In the genomic region with DNA sequence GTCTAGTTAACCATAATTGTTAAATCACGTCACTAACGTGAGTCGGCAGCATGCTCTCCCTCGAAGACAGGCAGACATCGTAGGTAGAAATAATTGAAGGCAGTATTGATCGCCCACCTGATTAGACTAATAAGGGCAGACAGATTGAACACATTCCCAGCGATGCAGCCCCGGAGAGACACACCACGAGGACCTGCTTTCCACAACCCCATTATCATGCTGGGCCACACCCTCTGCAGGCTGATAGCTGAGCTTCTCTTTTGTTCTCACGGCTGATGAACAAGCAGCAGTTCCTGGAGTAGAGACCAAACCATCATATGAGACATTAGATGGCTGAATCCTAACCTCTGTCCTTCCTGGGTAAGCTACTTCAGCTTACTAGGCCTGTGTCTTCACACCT, we compare ENCODE assay signal across 28 mouse cellular contexts. TPM values are rescaled to one million over a fixed set of nuclear protein-coding genes. Genes with fewer than 3 reads are reported as not detected.
A peak's percentile ranks its signal among the peaks of the same experiment; 100 is the strongest.
DNase-seq lines count a peak whose midpoint lies in the region; ATAC-seq lines count a peak whose summit lies in the region.
"Had no signal": no experiment of that assay in that cellular context is flagged by ENCODE, and none has a peak within 500 bp of the region (broad histone marks: within the 10 kb centered on the region; RNA-seq: fewer than 3 reads in every experiment).

No protein-coding gene starts in this region.

- WGBS in forebrain, embryonic 12.5 days: 82% methylated on average over 10 of the region's 10 CpGs
- 84% methylated on average over 10 of the region's 10 CpGs for WGBS in forebrain, embryonic 10.5 days
- WGBS in limb, embryonic 11.5 days: 86% methylated on average over 10 of the region's 10 CpGs
- WGBS in limb, embryonic 10.5 days: 91% methylated on average over 10 of the region's 10 CpGs

- no peak overlapping the region for H3K4me3 ChIP-seq in forebrain, embryonic 12.5 days (replicated peaks)
- H3K4me3 ChIP-seq in forebrain, embryonic 10.5 days: no peak overlapping the region
- no peak overlapping the region for H3K4me3 ChIP-seq in limb, embryonic 11.5 days (ENCODE audit: low read depth, low read length)
- no peak overlapping the region for H3K4me3 ChIP-seq in limb, embryonic 10.5 days
- H3K4me3 ChIP-seq: embryonic facial prominence, embryonic 12.5 days; hindbrain, embryonic 15.5 days; intestine, embryonic 15.5 days; layer of hippocampus, adult 2 months; left cerebral cortex, adult 2 months; liver, embryonic 12.5 days; neural tube, embryonic 12.5 days; stomach, embryonic 15.5 days had no signal

- peak; percentile 46; the same call in 1 of the 2 replicates for ATAC-seq in forebrain, embryonic 12.5 days (ENCODE audit: low FRiP score)
- no peak for ATAC-seq in limb, embryonic 11.5 days (ENCODE audit: insufficient number of reproducible peaks, low FRiP score, low TSS enrichment, low read depth)
- ATAC-seq: forebrain, embryonic 16.5 days; intestine, embryonic 15.5 days; liver, embryonic 12.5 days; liver, postnatal 0 days had no signal

- H3K27me3 ChIP-seq in forebrain, embryonic 12.5 days: no peaks in the 10 kb centered on the region
- no peaks in the 10 kb centered on the region for H3K27me3 ChIP-seq in forebrain, embryonic 10.5 days (ENCODE audit: poor library complexity, severe bottlenecking)
- H3K27me3 ChIP-seq in limb, embryonic 11.5 days (ENCODE audit: control insufficient read depth, insufficient read depth, low read length): no peaks in the 10 kb centered on the region
- no peaks in the 10 kb centered on the region for H3K27me3 ChIP-seq in limb, embryonic 10.5 days (ENCODE audit: low read depth, poor library complexity, severe bottlenecking)
- H3K27me3 ChIP-seq: CH12.LX; embryonic facial prominence, embryonic 12.5 days; hindbrain, embryonic 15.5 days; intestine, embryonic 15.5 days; liver, embryonic 12.5 days; neural tube, embryonic 12.5 days; stomach, embryonic 15.5 days had no signal

- H3K4me2 ChIP-seq in forebrain, embryonic 12.5 days: no peak overlapping the region
- no peak overlapping the region for H3K4me2 ChIP-seq in limb, embryonic 11.5 days (ENCODE audit: low read depth, severe bottlenecking)
- H3K4me2 ChIP-seq: embryonic facial prominence, embryonic 12.5 days; hindbrain, embryonic 15.5 days; intestine, embryonic 15.5 days; liver, embryonic 12.5 days; neural tube, embryonic 12.5 days; stomach, embryonic 15.5 days had no signal

- H3K4me1 ChIP-seq in forebrain, embryonic 12.5 days: no peaks in the 10 kb centered on the region
- no peaks in the 10 kb centered on the region for H3K4me1 ChIP-seq in forebrain, embryonic 10.5 days
- H3K4me1 ChIP-seq in limb, embryonic 11.5 days (ENCODE audit: control insufficient read depth, insufficient read depth, low read length): no peaks in the 10 kb centered on the region
- H3K4me1 ChIP-seq in limb, embryonic 10.5 days: no peaks in the 10 kb centered on the region
- H3K4me1 ChIP-seq: embryonic facial prominence, embryonic 12.5 days; hindbrain, embryonic 15.5 days; intestine, embryonic 15.5 days; liver, embryonic 12.5 days; neural tube, embryonic 12.5 days; stomach, embryonic 15.5 days had no signal

- no peaks in the 10 kb centered on the region for H3K36me3 ChIP-seq in forebrain, embryonic 12.5 days (replicated peaks)
- H3K36me3 ChIP-seq in forebrain, embryonic 10.5 days (replicated peaks): no peaks in the 10 kb centered on the region
- H3K36me3 ChIP-seq in limb, embryonic 11.5 days (ENCODE audit: control insufficient read depth, insufficient read depth, low read length): no peaks in the 10 kb centered on the region
- no peaks in the 10 kb centered on the region for H3K36me3 ChIP-seq in limb, embryonic 10.5 days
- H3K36me3 ChIP-seq: embryonic facial prominence, embryonic 12.5 days; G1E; hindbrain, embryonic 15.5 days; intestine, embryonic 15.5 days; liver, embryonic 12.5 days; neural tube, embryonic 12.5 days; stomach, embryonic 15.5 days had no signal

- peaks cover 9% of the 10 kb centered on the region; the same call in 1 of the 2 replicates for H3K9me3 ChIP-seq in forebrain, embryonic 12.5 days
- peaks cover 6% of the 10 kb centered on the region for H3K9me3 ChIP-seq in forebrain, embryonic 10.5 days
- no peaks in the 10 kb centered on the region for H3K9me3 ChIP-seq in limb, embryonic 11.5 days (ENCODE audit: control insufficient read depth, low read length)
- no peaks in the 10 kb centered on the region for H3K9me3 ChIP-seq in limb, embryonic 10.5 days (replicated peaks)
- H3K9me3 ChIP-seq: embryonic facial prominence, embryonic 12.5 days; intestine, embryonic 15.5 days; stomach, embryonic 15.5 days had no signal

- H3K9ac ChIP-seq in forebrain, embryonic 12.5 days: no peak overlapping the region
- no peak overlapping the region for H3K9ac ChIP-seq in limb, embryonic 11.5 days (ENCODE audit: low read length)
- H3K9ac ChIP-seq: embryonic facial prominence, embryonic 12.5 days; hindbrain, embryonic 15.5 days; intestine, embryonic 15.5 days; liver, embryonic 12.5 days; liver, postnatal 0 days; neural tube, embryonic 12.5 days; stomach, embryonic 15.5 days had no signal

- DNase-seq in forebrain, embryonic 10.5 days (ENCODE audit: extremely low spot score, low spot score): no peak
- DNase-seq in limb, embryonic 11.5 days (ENCODE audit: low spot score): peak; percentile 16
- no peak for DNase-seq in limb, embryonic 10.5 days (ENCODE audit: low spot score)
- DNase-seq in ES-CJ7 (ENCODE audit: low read depth, low spot score): peak; percentile 42
- DNase-seq in retina, embryonic 14.5 days (ENCODE audit: low spot score): peak; percentile 22
- no peak for DNase-seq in lung, postnatal 4 days
- DNase-seq: adrenal gland, postnatal 25 days; cerebellum, adult 11-12 months; cerebellum, adult 9-11 months; embryo, embryonic 11 days; heart, postnatal 36 days; kidney, adult 2 months; kidney, postnatal 36 days; liver, postnatal 0 days; lung, postnatal 36 days; right cerebral cortex, postnatal 14 days had no signal

- H3K27ac ChIP-seq in forebrain, embryonic 12.5 days: no peak overlapping the region
- no peak overlapping the region for H3K27ac ChIP-seq in forebrain, embryonic 10.5 days
- no peak overlapping the region for H3K27ac ChIP-seq in limb, embryonic 11.5 days (replicated peaks; ENCODE audit: low read depth, low read length)
- no peak overlapping the region for H3K27ac ChIP-seq in limb, embryonic 10.5 days
- H3K27ac ChIP-seq: embryonic facial prominence, embryonic 12.5 days; hindbrain, embryonic 15.5 days; intestine, embryonic 15.5 days; layer of hippocampus, adult 2 months; left cerebral cortex, adult 2 months; liver, embryonic 12.5 days; neural tube, embryonic 12.5 days; stomach, embryonic 15.5 days had no signal

RNA-seq across cellular contexts. Expression of gene Fam189a1, which starts 46.3 kb away (rescaled TPM):
- polyA plus RNA-seq in forebrain, embryonic 12.5 days (2016; fragmentation: Nextera tagmentation; extraction: Ambion mirVana): 2.8 and 5.4 TPM in 2 replicates
- 0.57 and 1.0 TPM in 2 replicates for polyA plus RNA-seq in forebrain, embryonic 10.5 days (2016; fragmentation: Nextera tagmentation; extraction: Ambion mirVana)
- 0.35 and 0.78 TPM in 2 replicates for polyA plus RNA-seq in limb, embryonic 11.5 days (2014; fragmentation: Nextera tagmentation; extraction: Ambion mirVana)
- 0.18 and 0.23 TPM in 2 replicates for polyA plus RNA-seq in limb, embryonic 10.5 days (2016; fragmentation: Nextera tagmentation; extraction: Ambion mirVana)
- polyA plus RNA-seq: G1E; liver, embryonic 12.5 days had no signal

Comparison
In these comparisons a context has a peak if more than half of its experiments do, and no peak if none do; other contexts are left out.
1. DNase-seq: peak in limb, embryonic 11.5 days (single experiment), ES-CJ7 (single experiment) and retina, embryonic 14.5 days (single experiment); none in forebrain, embryonic 10.5 days (single experiment), limb, embryonic 10.5 days (single experiment) and lung, postnatal 4 days (0 of 2).